Mouse (Mus musculus): ENCODE measurements at regions not wholly inside any gene's neighbourhood (a gene's known extent, or its start where the extent isn't known, plus 50 kb on each side); places are given as distances from the start of the nearest gene placed in this dataset.

GRCm38 (mm10) chr10:120666202-120666860, 190.1 kb upstream of the Hmga2 start:
- in situ Hi-C loops (cut with MboI, MseI): no loop called here

- in situ Hi-C loops (cut with MboI, MseI): no loop called here
These were observed 189.4 kb upstream of the Hmga2 start for GRCm38 (mm10) chr10:120665670-120666069.

GRCm38 (mm10) chr10:120664419-120664818, 188.2 kb upstream of the Hmga2 start:
- in situ Hi-C loops (cut with MboI, MseI): no loop called here

- in situ Hi-C loops (cut with MboI, MseI): no loop called here
These were observed 187.1 kb upstream of the Hmga2 start for GRCm38 (mm10) chr10:120663396-120663795.

DNA sequence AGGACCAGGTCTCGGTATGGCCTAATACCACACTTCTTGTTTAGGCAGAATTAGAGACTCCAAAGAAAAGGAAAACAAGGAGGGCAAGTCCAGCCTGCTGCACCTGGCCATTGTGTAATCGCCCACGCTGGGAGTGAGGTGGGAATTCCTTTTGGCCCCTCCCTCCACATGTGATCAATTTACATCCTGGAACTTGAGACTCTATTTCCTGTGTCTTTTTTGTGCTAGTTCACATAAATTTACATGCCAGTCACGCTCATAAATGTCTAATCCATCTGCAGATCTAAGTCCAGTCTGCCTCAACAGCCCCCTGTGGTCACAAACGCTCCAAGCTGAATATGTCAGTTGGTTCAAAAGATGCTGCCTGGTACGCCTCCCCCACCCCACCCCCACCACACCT, 184.2 kb upstream of the Hmga2 start:
- in situ Hi-C loops (cut with MboI, MseI): no loop called here

DNA sequence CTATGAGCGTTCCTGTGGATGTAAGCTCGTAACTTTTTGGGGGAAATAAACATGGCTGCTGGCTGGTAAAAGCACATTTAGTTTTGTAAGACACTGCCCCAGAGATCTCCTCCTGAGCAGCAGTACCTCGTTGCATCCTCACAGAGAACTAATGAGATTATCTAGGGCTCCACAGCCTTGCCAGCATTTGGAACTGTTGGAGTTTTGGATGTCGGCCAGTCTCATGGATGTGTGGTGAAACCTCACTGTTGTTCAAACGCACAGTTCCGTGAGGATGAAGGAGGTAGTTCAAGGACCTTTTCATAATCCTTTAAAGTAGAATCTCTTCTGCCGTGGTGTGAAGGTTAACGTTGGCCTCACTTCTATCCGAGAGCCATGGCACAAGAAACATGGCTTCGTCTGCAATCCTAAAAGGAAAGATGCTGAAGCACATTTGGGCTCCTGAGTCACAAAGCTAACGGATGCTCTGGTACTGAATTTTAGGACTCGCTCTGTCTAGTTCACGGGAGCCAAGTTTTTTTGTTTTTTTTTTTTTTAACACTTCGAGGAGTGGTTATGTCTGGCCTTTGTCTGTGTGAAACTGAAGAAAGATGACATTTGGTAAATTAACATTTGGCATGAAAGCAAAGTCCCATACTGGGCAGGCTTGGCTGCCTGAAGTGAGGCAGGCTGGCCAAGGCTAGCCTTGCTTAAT, 179.1 kb upstream of the Hmga2 start:
- in situ Hi-C loops (cut with MboI, MseI): no loop called here

DNA sequence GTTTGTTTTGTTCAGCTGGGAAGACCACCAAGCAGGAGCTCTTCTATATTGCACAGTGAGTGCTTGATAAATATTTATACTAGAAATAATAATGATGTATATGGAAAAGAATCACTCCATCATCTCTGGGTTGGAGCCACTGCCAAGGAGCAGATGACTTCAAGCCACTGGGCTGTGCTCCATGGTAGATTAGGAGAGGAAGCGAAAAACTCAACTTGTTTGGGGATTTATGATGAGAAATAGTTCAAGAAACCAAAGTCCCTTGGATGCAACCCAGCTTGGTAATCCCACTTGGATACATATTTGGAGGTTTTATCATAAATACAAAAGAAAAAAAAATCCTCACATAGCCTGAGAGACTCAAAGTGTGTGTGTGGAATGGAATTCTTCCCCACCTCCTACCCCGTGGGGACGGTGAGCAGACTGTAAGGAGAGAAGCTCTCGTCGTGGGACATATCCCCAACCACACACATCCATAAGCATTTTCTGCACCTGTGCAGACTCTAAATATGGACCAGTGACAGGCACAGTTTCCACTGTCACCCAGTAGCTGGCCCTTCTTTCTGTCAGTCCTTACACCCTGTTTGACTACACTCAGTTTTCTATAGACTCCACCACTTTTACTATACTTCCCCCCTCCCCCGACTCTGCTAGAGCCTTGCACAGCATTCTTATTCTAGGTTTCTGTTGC, 176.4 kb upstream of the Hmga2 start:
- in situ Hi-C loops (cut with MboI, MseI): no loop called here

DNA sequence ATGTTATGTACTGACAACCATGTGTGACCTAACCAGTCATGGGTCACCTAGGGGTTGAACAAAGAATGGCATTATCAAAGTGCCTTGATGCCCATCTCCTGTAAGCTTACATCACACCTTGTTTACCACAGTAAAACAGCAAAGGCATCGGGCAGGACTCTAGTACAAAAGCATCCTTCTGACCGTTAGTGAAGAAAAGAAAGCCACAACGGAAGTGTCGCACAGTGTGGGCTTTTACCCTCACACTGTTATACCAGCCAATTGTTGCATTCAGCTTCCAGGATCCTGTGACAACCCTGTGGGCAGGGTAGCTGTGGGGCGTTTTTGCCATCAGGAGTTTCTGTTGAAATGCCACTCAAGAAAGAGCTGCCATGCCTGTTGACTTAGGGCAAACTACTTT, 175.6 kb upstream of the Hmga2 start:
- in situ Hi-C loops (cut with MboI, MseI): no loop called here

GRCm38 (mm10) chr10:120650336-120650735, 174.1 kb upstream of the Hmga2 start:
- in situ Hi-C loops (cut with MboI, MseI): no loop called here

DNA sequence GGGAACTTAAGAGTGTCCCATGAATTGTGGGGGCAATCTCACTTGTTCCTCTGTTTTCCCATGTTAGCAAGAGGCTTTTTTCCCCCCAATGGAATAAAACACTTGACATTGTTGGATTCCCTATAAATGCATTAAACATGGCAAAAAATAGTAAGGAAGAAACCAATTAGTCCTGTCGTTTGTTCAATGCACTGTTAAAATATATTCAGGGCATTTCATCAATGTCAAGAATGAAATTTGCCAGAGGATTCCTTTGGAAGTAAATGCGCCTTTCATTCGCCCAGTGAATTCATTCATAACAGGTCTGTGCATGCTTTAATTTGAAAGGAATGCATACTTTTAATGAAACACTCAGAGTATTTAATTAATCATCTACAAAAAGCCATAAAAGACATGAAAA, 172.5 kb upstream of the Hmga2 start:
- in situ Hi-C loops (cut with MboI, MseI): no loop called here

GRCm38 (mm10) chr10:120648031-120648430, 171.8 kb upstream of the Hmga2 start:
- in situ Hi-C loops (cut with MboI, MseI): no loop called here

- in situ Hi-C loops (cut with MboI, MseI): no loop called here
These were observed 171.1 kb upstream of the Hmga2 start for GRCm38 (mm10) chr10:120647323-120647722.

DNA sequence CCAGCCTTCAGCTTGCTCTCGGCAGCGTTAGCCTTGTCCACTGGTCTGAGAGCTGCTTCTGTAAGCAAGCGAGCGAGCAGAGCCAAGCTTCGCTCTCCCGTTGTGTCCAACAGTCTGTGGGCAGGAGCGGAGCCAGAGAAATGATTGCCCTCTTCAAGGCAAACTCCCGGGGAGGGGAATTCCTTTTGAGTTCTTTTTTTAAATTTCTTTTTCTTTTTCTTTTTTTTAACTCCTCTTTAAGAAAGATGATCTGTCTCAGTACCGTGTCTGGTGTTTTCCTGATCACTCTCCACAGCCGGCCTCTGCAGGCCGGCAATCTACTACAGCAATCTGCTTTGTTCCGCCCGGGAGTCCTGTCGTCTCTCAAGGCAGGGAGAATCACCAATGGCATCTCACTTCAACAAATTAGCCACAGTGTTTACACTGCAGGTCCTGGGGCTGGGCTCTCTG, 170.6 kb upstream of the Hmga2 start:
- in situ Hi-C loops (cut with MboI, MseI): no loop called here

- in situ Hi-C loops (cut with MboI, MseI): no loop called here
These were observed 164.6 kb upstream of the Hmga2 start for GRCm38 (mm10) chr10:120640847-120641246.

- in situ Hi-C loops (cut with MboI, MseI): no loop called here
These were observed 162.0 kb upstream of the Hmga2 start for GRCm38 (mm10) chr10:120638316-120638715.

GRCm38 (mm10) chr10:120635818-120636543, 159.7 kb upstream of the Hmga2 start:
- in situ Hi-C loops (cut with MboI, MseI): no loop called here

- in situ Hi-C loops (cut with MboI, MseI): no loop called here
These were observed 158.9 kb upstream of the Hmga2 start for GRCm38 (mm10) chr10:120635194-120635593.

GRCm38 (mm10) chr10:120632071-120632470, 155.8 kb upstream of the Hmga2 start:
- in situ Hi-C loops (cut with MboI, MseI): no loop called here

- in situ Hi-C loops (cut with MboI, MseI): no loop called here
These were observed 151.8 kb upstream of the Hmga2 start for GRCm38 (mm10) chr10:120628066-120628465.

DNA sequence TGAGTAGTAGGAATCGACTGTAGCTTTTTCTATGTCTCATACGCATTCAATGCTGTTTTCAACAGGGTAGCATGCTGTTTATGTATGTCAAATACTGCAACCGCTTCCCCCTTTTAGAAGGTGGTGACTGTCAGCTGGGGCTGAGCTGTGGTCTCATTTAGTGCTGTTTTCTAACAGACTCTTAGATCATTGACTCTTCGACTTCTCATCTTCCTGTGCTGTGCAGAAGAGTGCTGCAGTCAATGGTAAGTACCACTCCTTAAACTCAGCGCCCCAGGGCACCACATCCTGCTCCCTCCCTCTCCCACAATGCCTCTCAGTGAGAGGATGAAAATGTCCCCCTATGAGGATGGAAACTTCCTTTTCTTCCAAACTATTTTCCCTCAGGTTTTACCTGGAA, 149.2 kb upstream of the Hmga2 start:
- in situ Hi-C loops (cut with MboI, MseI): no loop called here

DNA sequence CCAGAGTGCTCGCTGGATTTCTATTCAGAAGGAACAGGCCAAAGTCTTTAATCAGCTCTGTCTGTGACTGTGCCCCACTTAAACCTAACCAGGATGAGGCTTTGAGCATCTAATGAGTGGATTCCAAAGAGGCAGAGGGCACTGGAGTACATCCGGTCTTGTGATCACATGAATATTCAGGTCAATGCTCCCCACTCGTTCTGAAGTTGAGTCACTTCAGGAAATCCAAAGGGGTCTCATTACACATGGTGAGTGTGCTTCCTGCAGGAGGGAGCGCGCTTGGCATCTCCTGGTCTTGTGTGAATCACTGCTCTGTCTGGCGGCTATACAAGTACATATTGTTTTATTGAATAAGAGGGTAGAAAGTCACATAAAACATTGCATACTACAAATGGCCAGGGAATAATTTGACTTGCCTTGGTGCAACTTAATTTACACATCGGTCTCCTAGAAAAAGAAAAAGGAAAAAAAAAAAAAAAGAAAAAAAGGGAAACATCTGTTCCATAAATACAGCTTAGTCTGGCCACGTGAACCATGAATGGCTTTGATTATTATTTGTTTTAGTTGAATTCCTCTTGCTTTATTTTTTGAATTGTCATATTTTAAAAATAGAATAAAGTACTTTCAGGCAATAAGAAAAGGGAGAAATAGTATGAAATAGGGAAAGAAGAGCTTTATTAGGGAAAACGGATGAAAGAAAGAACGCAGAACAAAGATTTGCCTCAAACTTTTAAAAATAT, 148.1 kb upstream of the Hmga2 start:
- in situ Hi-C loops (cut with MboI, MseI): no loop called here
